Mouse (Mus musculus) T-cell, adult 2 months (primary cell): ENCODE measurements around the gene Slc16a12.

Source experiments
- DNase-seq: peaks from one replicate; pipeline ENCODE4 v3.0.0; 2022; ENCODE audit warnings: low spot score

Gene Slc16a12

GRCm38 (mm10) chr19:34726254-34726962, 20.7 kb downstream of the Slc16a12 start:
- DNase-seq = peak; percentile 28

DNA sequence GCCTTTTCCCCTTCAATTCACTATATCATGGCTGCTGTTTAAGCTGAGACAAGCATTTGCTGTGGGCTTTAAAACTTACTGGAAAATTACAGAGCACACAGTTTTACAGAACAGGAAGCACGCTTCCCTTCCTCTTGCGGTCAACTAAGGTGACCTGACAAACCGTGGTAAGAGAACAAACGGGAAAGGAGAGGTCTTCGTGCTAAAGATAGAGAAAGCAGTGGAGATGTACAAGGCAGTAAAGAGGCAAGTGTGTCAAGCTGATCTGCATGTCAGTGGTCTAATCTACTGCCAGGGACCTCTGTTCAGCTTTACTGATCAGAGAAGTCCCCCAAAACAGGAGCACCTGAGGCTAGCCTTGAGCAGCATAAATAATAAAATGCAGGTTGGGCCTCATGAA, 21.7 kb downstream of the Slc16a12 start:
- peak; percentile 9 for DNase-seq

GRCm38 (mm10) chr19:34724598-34724997, 22.5 kb downstream of the Slc16a12 start:
- no peak for DNase-seq

DNA sequence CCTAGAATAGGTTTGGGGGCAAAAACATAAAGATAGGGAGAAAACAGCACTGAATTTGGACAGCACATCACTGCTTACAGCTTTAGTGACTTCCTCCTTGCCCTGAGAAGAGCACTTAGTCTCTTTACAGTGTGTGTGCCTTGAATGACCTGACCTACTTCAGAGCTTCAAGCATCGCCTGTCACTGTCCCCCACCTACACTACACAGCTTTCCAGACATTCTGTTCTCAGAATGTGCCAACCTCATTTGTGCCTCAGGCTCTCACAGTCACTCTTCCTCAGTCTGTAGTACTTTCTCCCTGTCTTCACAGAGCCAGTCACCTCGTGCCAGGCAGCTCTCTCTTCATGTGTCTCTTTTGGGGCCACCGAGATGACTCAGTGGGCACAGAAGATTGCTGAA, 24.5 kb downstream of the Slc16a12 start:
- DNase-seq = no peak

DNA sequence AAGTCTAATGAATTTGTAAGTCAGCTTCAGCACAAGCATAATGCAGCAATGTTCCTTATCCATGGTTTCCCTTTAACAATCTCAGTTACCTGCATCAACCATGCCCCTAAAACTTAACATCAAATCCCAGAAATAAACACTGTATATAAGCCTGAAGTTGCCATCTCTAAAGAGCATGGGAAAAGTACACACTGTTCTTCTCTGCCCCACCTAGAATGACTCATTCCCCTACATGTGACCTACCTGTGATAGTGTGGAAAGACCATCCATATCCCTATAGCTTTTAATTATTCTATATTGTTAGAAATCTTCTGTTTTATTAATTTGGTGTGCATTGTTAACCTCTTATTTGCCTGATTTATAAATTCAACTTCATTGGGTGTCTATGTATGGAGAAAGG, 27.0 kb downstream of the Slc16a12 start:
- no peak for DNase-seq

GRCm38 (mm10) chr19:34718963-34719362, 28.1 kb downstream of the Slc16a12 start:
- DNase-seq = no peak

DNA sequence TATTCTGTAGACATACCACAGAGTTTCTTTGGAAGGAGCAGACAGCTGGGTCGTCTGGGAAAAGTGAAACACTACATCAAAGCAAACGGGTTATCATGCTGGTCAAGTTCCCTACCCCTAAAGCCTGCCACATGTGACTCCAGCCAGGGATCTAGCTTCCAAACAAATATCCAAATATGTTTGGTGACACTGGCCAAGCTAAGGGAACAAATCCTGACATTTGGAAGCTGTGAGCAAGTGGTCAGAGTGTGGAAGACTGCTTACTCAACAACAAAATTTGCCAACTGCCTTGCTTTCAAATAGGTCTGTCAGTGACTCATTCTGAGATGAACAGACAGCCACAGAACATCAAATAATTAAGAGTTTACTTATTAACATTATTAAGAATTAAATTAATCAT, 28.6 kb downstream of the Slc16a12 start:
- DNase-seq = no peak

DNA sequence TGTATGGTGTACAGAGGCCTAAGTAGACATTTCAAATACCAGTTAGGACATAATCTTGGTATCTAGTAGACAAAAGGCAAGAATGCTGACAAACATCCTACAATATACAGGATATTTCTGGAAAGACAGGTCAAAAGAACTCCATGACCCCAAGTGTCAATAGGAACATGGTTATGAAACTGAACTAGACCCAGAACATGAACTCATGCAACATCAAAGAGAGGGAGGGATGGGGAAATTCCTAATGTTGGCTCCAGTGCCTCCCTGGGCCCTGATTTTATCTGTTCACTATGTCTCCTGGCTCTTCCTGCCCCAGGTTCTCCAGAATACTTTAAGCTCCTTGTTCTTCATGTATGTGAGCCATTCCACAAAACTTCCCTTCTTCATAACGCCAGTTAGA, 31.2 kb downstream of the Slc16a12 start:
- DNase-seq = no peak

DNA sequence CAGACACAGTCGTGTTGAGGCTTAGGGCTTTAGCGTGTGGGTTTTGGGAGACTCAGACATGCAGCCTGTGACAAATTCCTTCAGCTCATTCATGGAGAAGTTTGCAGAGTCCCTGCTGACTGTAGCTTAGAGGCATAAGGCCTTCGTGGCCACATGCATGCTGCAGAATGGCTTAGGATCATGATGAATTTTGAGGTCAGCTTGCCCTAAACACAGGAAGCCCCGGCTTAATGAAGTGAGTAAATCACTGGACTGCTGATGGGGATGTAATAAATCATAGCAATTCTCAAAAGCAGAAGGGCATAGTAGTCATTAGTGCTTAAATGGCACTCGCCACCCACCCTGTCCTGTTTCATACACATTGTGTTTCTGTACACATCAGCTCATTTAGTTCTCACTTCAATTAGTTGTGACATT, 32.8 kb downstream of the Slc16a12 start:
- no peak for DNase-seq

GRCm38 (mm10) chr19:34712050-34712449, 35.0 kb downstream of the Slc16a12 start:
- no peak for DNase-seq

- no peak for DNase-seq
Measured at GRCm38 (mm10) chr19:34708221-34708620, 38.9 kb downstream of the Slc16a12 start.

- no peak for DNase-seq
Measured at GRCm38 (mm10) chr19:34707571-34707970, 39.5 kb downstream of the Slc16a12 start.

- no peak for DNase-seq
Measured at GRCm38 (mm10) chr19:34706261-34706660, 40.8 kb downstream of the Slc16a12 start.

DNA sequence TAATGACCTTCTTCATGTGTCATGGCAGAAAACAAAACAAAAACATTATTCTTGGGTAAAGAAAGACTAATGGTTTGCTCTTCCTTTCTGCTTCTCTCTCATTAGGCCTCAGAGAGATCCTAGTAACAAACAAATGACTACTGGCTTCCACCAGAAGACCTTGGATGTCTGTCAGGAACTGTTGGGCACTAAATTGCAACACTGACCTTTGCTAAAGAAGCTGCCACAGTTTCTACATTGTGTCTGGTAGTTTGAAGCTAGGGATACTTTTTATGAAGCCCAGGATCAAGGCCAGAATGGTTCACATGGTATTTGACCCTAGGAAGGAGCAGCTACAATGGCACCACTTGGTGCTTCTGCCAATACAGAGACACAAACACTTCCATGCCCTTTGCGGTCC, 41.9 kb downstream of the Slc16a12 start:
- DNase-seq = no peak

- no peak for DNase-seq
Measured at GRCm38 (mm10) chr19:34699300-34699699, 47.8 kb downstream of the Slc16a12 start.

- no peak for DNase-seq
Measured at GRCm38 (mm10) chr19:34698852-34699251, 48.2 kb downstream of the Slc16a12 start.

GRCm38 (mm10) chr19:34698432-34698831, 48.7 kb downstream of the Slc16a12 start:
- DNase-seq = no peak

GRCm38 (mm10) chr19:34697461-34697860, 49.6 kb downstream of the Slc16a12 start:
- DNase-seq = no peak

GRCm38 (mm10) chr19:34696352-34696986, 50.6 kb downstream of the Slc16a12 start:
- DNase-seq = no peak

GRCm38 (mm10) chr19:34691402-34691801, 55.7 kb downstream of the Slc16a12 start:
- DNase-seq = no peak

GRCm38 (mm10) chr19:34685530-34685929, 61.6 kb downstream of the Slc16a12 start:
- DNase-seq = no peak

GRCm38 (mm10) chr19:34684857-34685256, 62.2 kb downstream of the Slc16a12 start:
- no peak for DNase-seq

DNA sequence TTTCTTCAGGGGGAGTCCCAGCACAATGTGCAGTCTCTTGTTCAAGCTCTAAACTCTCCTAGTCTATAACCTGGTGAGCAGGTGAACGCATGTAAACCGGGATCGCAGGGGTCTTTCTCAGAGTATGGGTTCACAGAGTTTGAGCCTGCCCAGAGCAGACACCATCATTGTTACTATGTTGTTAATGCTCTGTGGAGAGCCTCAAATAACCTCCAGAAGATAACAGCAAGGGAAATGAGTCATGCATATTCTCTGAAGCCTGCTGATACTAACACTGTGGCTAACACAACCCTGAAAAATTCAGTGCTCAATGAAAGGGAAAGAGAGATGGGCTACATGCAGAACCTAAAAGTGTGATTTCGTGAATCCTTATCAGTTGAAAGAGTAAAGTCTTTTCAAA, 68.7 kb downstream of the Slc16a12 start:
- no peak for DNase-seq

- DNase-seq = no peak
Measured at GRCm38 (mm10) chr19:34673476-34673875, 73.6 kb downstream of the Slc16a12 start.
